Comparison of ENCODE assay signal across 9 mouse cellular contexts in the genomic region with DNA sequence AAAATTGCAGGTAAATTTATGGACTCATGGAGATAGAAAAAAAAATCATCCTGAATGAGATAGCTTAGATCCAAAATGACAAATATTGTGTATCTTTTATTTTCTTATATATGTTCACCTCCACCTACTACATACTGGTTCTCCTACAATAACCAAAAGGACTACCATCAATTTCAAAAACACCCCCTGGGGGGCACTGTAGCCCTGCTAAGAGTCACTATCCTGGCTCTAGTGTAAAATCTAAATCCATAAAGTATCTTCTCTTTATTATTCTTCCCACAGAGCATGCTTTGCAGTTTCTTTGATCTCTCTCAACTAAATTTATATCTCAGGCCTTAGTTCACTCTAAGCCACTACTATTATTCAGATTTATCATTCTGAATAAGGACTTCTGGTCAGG.
DNase-seq lines count a peak whose midpoint lies in the region; ATAC-seq and TF ChIP-seq lines count a peak whose summit lies in the region.
"Had no signal": no experiment of that assay in that cellular context is flagged by ENCODE, and none has a peak within 500 bp of the region (broad histone marks: within the 10 kb centered on the region; RNA-seq: fewer than 3 reads in every experiment).

No protein-coding gene starts in this region.

- no peak overlapping the region for H3K4me2 ChIP-seq in intestine, embryonic 14.5 days (ENCODE audit: low read length)
- no peak overlapping the region for H3K4me2 ChIP-seq in intestine, embryonic 15.5 days (replicated peaks)

- DNase-seq in intestine, embryonic 14.5 days (ENCODE audit: low spot score): peak; percentile 69
- peak; percentile 63 for DNase-seq in adrenal gland, postnatal 14 days
- DNase-seq in layer of hippocampus, adult 2 months (ENCODE audit: low spot score in 2 of 2): peak; percentile 54 to 81
- peak; percentile 37 for DNase-seq in lung, postnatal 25 days (ENCODE audit: low spot score)
- DNase-seq in spleen, adult 12 weeks (ENCODE audit: low spot score): no peak
- DNase-seq in spleen, postnatal 10 days (ENCODE audit: low spot score in 2 of 2): no peak

- ATAC-seq in intestine, embryonic 14.5 days (replicated peaks; ENCODE audit: low FRiP score, low TSS enrichment, low read depth): no peak
- no peak for ATAC-seq in intestine, embryonic 15.5 days
- ATAC-seq in frontal cortex, adult (ENCODE audit: low TSS enrichment): peak; percentile 94

- no peaks in the 10 kb centered on the region for H3K9me3 ChIP-seq in intestine, embryonic 14.5 days (ENCODE audit: control insufficient read depth, low read length)
- H3K9me3 ChIP-seq in intestine, embryonic 15.5 days: no peaks in the 10 kb centered on the region

- no peaks in the 10 kb centered on the region for H3K27me3 ChIP-seq in intestine, embryonic 14.5 days (replicated peaks; ENCODE audit: control insufficient read depth, insufficient read depth, low read length)
- H3K27me3 ChIP-seq in intestine, embryonic 15.5 days (replicated peaks): no peaks in the 10 kb centered on the region

- H3K9ac ChIP-seq in intestine, embryonic 14.5 days (ENCODE audit: low read length): no peak overlapping the region
- H3K9ac ChIP-seq in intestine, embryonic 15.5 days: no peak overlapping the region

- TF ChIP-seq CTCF in layer of hippocampus, adult 2 months (conservative IDR thresholded peaks at IDR 0.05): peak; percentile 89

- no peaks in the 10 kb centered on the region for H3K4me1 ChIP-seq in intestine, embryonic 14.5 days (replicated peaks; ENCODE audit: control insufficient read depth, insufficient read depth, low read length)
- no peaks in the 10 kb centered on the region for H3K4me1 ChIP-seq in intestine, embryonic 15.5 days (replicated peaks)

- H3K27ac ChIP-seq in intestine, embryonic 14.5 days (ENCODE audit: low read depth): no peak overlapping the region
- no peak overlapping the region for H3K27ac ChIP-seq in intestine, embryonic 15.5 days
- H3K27ac ChIP-seq in layer of hippocampus, adult 2 months: no peak overlapping the region

- no peak overlapping the region for H3K4me3 ChIP-seq in intestine, embryonic 14.5 days (ENCODE audit: low read depth, low read length)
- H3K4me3 ChIP-seq in intestine, embryonic 15.5 days (replicated peaks): no peak overlapping the region
- H3K4me3 ChIP-seq in layer of hippocampus, adult 2 months: no peak overlapping the region
- H3K4me3 ChIP-seq: myocyte had no signal

- no peaks in the 10 kb centered on the region for H3K36me3 ChIP-seq in intestine, embryonic 14.5 days (ENCODE audit: control insufficient read depth, insufficient read depth, low read length)
- no peaks in the 10 kb centered on the region for H3K36me3 ChIP-seq in intestine, embryonic 15.5 days

Comparison
In these comparisons a context has a peak if more than half of its experiments do, and no peak if none do; other contexts are left out.
1. DNase-seq: peak in intestine, embryonic 14.5 days (single experiment), adrenal gland, postnatal 14 days (single experiment), layer of hippocampus, adult 2 months (2 of 2) and lung, postnatal 25 days (single experiment); none in spleen, adult 12 weeks (single experiment) and spleen, postnatal 10 days (0 of 2).